Mouse (Mus musculus): Measurements from ENCODE around the gene Xpo4. TPM values are rescaled to one million over a fixed set of nuclear protein-coding genes. Genes with fewer than 3 reads are reported as not detected.

Xpo4 gene
- total RNA-seq, 2 experiments from 2014 or later, result 8.6 to 12.1 TPM

GRCm38 (mm10) chr14:57619487-57619886, 45.7 kb downstream of the Xpo4 start:
- peak; percentile 9 for DNase-seq
- intact Hi-C loops (cut with DNase I; ENCODE audit: low total_unique reads), result loop anchor here (5.0 kb wide), 1 partner anchor 82 kb away; no protein-coding TSS in a partner anchor

GRCm38 (mm10) chr14:57617675-57618074, 47.6 kb downstream of the Xpo4 start:
- intact Hi-C loops (cut with DNase I; ENCODE audit: low total_unique reads), result loop anchor here (5.0 kb wide), 1 partner anchor 80 kb away; no protein-coding TSS in a partner anchor
- DNase-seq, result no peak

- peak; percentile 13 for DNase-seq
- intact Hi-C loops (cut with DNase I; ENCODE audit: low total_unique reads), result loop anchor here (5.0 kb wide), 1 partner anchor 79 kb away; no protein-coding TSS in a partner anchor
Measured at GRCm38 (mm10) chr14:57616339-57616965, 48.8 kb downstream of the Xpo4 start.

GRCm38 (mm10) chr14:57615828-57616227, 49.4 kb downstream of the Xpo4 start:
- DNase-seq, result no peak
- intact Hi-C loops (cut with DNase I; ENCODE audit: low total_unique reads), result loop anchor here (5.0 kb wide), 1 partner anchor 79 kb away; no protein-coding TSS in a partner anchor

- intact Hi-C loops (cut with DNase I; ENCODE audit: low total_unique reads), result no loop called here
Measured at GRCm38 (mm10) chr14:57611034-57611433, 54.2 kb downstream of the Xpo4 start.

GRCm38 (mm10) chr14:57609816-57610329, 55.4 kb downstream of the Xpo4 start:
- DNase-seq, result no peak

More at GRCm38 (mm10) chr14:57611034-57611433, 54.2 kb downstream of the Xpo4 start:
- no peak for DNase-seq

GRCm38 (mm10) chr14:57607500-57607899, 57.7 kb downstream of the Xpo4 start:
- DNase-seq, result peak; percentile 88
- intact Hi-C loops (cut with DNase I; ENCODE audit: low total_unique reads), result no loop called here

More at GRCm38 (mm10) chr14:57609816-57610329, 55.4 kb downstream of the Xpo4 start:
- intact Hi-C loops (cut with DNase I; ENCODE audit: low total_unique reads), result no loop called here

- no peak for DNase-seq
- intact Hi-C loops (cut with DNase I; ENCODE audit: low total_unique reads), result no loop called here
Measured at GRCm38 (mm10) chr14:57606663-57607365, 58.4 kb downstream of the Xpo4 start.

GRCm38 (mm10) chr14:57593279-57593678, 72.0 kb downstream of the Xpo4 start:
- DNase-seq, result no peak
- intact Hi-C loops (cut with DNase I; ENCODE audit: low total_unique reads), result no loop called here

GRCm38 (mm10) chr14:57591830-57592229, 73.4 kb downstream of the Xpo4 start:
- DNase-seq, result no peak
- intact Hi-C loops (cut with DNase I; ENCODE audit: low total_unique reads), result no loop called here

GRCm38 (mm10) chr14:57576364-57577060, 88.7 kb downstream of the Xpo4 start:
- intact Hi-C loops (cut with DNase I; ENCODE audit: low total_unique reads), result no loop called here

GRCm38 (mm10) chr14:57574792-57575587, 90.2 kb downstream of the Xpo4 start:
- intact Hi-C loops (cut with DNase I; ENCODE audit: low total_unique reads), result no loop called here
- no peak for DNase-seq

More at GRCm38 (mm10) chr14:57576364-57577060, 88.7 kb downstream of the Xpo4 start:
- DNase-seq, result no peak

GRCm38 (mm10) chr14:57571155-57572133, 93.8 kb downstream of the Xpo4 start, which contains the start of gene Eef1akmt1:
Gene Eef1akmt1 (minus strand): TSS chr14:57571612.
- intact Hi-C loops (cut with DNase I; ENCODE audit: low total_unique reads), result no loop called here
- DNase-seq, result peak; percentile 97

GRCm38 (mm10) chr14:57565626-57566025, 99.6 kb downstream of the Xpo4 start:
- intact Hi-C loops (cut with DNase I; ENCODE audit: low total_unique reads), result no loop called here
- no peak for DNase-seq

- intact Hi-C loops (cut with DNase I; ENCODE audit: low total_unique reads), result no loop called here
- no peak for DNase-seq
Measured at GRCm38 (mm10) chr14:57556922-57557321, 108.3 kb downstream of the Xpo4 start.

- intact Hi-C loops (cut with DNase I; ENCODE audit: low total_unique reads), result no loop called here
- no peak for DNase-seq
Measured at GRCm38 (mm10) chr14:57555471-57556070, 109.7 kb downstream of the Xpo4 start.

GRCm38 (mm10) chr14:57554434-57554833, 110.8 kb downstream of the Xpo4 start:
- DNase-seq, result no peak
- intact Hi-C loops (cut with DNase I; ENCODE audit: low total_unique reads), result no loop called here
